Mouse (Mus musculus) testis, adult 2 months (tissue): ENCODE data around the gene Stard3. TPM values are rescaled to one million over a fixed set of nuclear protein-coding genes. Genes with fewer than 3 reads are reported as not detected.
A peak's percentile ranks its signal among the peaks of the same experiment; 100 is the strongest.
"Not testable (repeated sequence)": the region's sequence is repeated elsewhere in the genome, so short reads cannot be mapped to it uniquely, and the experiment has no call there.

Source experiments
- H3K27ac ChIP-seq: fragments of 200-500 bp; 2 replicates; pipeline ENCODE4 v1.5.1; 2012; ENCODE audit warnings: low read depth, low read length; ENCODE audit not compliant: control insufficient read depth, insufficient read depth
- H3K27me3 ChIP-seq: fragments of 200-500 bp; 2 replicates; pipeline ENCODE4 v1.6.1; 2012; ENCODE audit warnings: mild to moderate bottlenecking, low read length, moderate library complexity; ENCODE audit not compliant: control insufficient read depth, insufficient read depth
- H3K36me3 ChIP-seq: fragments of 200-500 bp; 2 replicates; pipeline ENCODE4 v1.6.1; 2012; ENCODE audit warnings: mild to moderate bottlenecking, low read length; ENCODE audit not compliant: control insufficient read depth, insufficient read depth
- H3K4me1 ChIP-seq: fragments of 200-500 bp; 2 replicates; pipeline ENCODE4 v1.6.1; 2012; ENCODE audit warnings: low read length; ENCODE audit not compliant: control insufficient read depth, insufficient read depth
- H3K4me3 ChIP-seq: fragments of 200-500 bp; 2 replicates; pipeline ENCODE4 v1.5.1; 2012; ENCODE audit warnings: low read depth, mild to moderate bottlenecking, low read length, moderate library complexity, mixed read lengths; ENCODE audit not compliant: control insufficient read depth
- CTCF ChIP-seq: fragments of 200-500 bp; IDR thresholded peaks from 2 replicates; pipeline ENCODE4 v1.5.1; 2012; ENCODE audit warnings: low read depth, mild to moderate bottlenecking, inconsistent platforms, low read length, moderate library complexity; ENCODE audit not compliant: control insufficient read depth, insufficient read depth, insufficient replicate concordance
- POLR2A ChIP-seq: fragments of 200-500 bp; IDR thresholded peaks from 2 replicates; pipeline ENCODE4 v1.6.1; 2012; ENCODE audit warnings: low read depth, mild to moderate bottlenecking, inconsistent platforms, low read length, moderate library complexity; ENCODE audit not compliant: control insufficient read depth
- polyA plus RNA-seq: library from polyadenylated mRNA; depleted of rRNA; stranded (reverse); fragments of >200 nt; gene quantifications from 2 replicates; pipeline ENCODE4 v1.2.3, GENCODE M21; 2012

The Stard3 gene
- polyA plus RNA-seq, 1 experiment = 24.3 TPM

- no peaks in the 10 kb centered on the region; the same call in 1 of the 2 replicates for H3K36me3 ChIP-seq
- H3K27ac ChIP-seq = no peak overlapping the region
Measured at GRCm38 (mm10) chr11:98380106-98380505, 21.9 kb downstream of the Stard3 start.

GRCm38 (mm10) chr11:98381651-98382050, 23.5 kb downstream of the Stard3 start:
- Histone ChIP-seq H3K4me1 (peaks cover 2% of the 10 kb centered on the region; the same call in 1 of the 2 replicates), H3K27ac (no peak overlapping the region), H3K27me3 (no peaks in the 10 kb centered on the region), H3K4me3 (no peak overlapping the region), H3K36me3 (no peaks in the 10 kb centered on the region; the same call in 1 of the 2 replicates)
- TF ChIP-seq POLR2A = no peak
- no peak for TF ChIP-seq CTCF

More at GRCm38 (mm10) chr11:98380106-98380505, 21.9 kb downstream of the Stard3 start:
- no peak overlapping the region for H3K4me3 ChIP-seq
- no peaks in the 10 kb centered on the region; the same call in 1 of the 2 replicates for H3K4me1 ChIP-seq
- TF ChIP-seq POLR2A = no peak
- no peak for TF ChIP-seq CTCF
- no peaks in the 10 kb centered on the region for H3K27me3 ChIP-seq

GRCm38 (mm10) chr11:98382405-98382804, 24.2 kb downstream of the Stard3 start:
- H3K27ac ChIP-seq, H3K27me3 ChIP-seq, H3K4me1 ChIP-seq, H3K4me3 ChIP-seq, H3K36me3 ChIP-seq: not testable (repeated sequence)

GRCm38 (mm10) chr11:98383261-98384030, 25.3 kb downstream of the Stard3 start, which contains the start of gene Tcap:
Gene Tcap (plus strand): TSS chr11:98383811.
- no peak within 1 kb of the TSS for H3K27ac ChIP-seq
- H3K36me3 ChIP-seq = no peaks in the 10 kb centered on the region
- H3K4me1 ChIP-seq = peaks cover 7% of the 10 kb centered on the region
- H3K27me3 ChIP-seq = no peaks in the 10 kb centered on the region
- no peak for TF ChIP-seq CTCF
- TF ChIP-seq POLR2A = no peak
- H3K4me3 ChIP-seq = no peak within 1 kb of the TSS

- TF ChIP-seq CTCF (no peak), POLR2A (no peak)
- no peak overlapping the region for H3K4me3 ChIP-seq
- H3K4me1 ChIP-seq = peaks cover 12% of the 10 kb centered on the region
- H3K27ac ChIP-seq = no peak overlapping the region
- H3K27me3 ChIP-seq = no peaks in the 10 kb centered on the region
- H3K36me3 ChIP-seq = no peaks in the 10 kb centered on the region
Measured at GRCm38 (mm10) chr11:98384216-98384615, 26.0 kb downstream of the Stard3 start.

- Histone ChIP-seq H3K4me3 (no peak overlapping the region), H3K4me1 (peaks cover 15% of the 10 kb centered on the region), H3K36me3 (no peaks in the 10 kb centered on the region), H3K27ac (no peak overlapping the region), H3K27me3 (no peaks in the 10 kb centered on the region)
- no peak for TF ChIP-seq POLR2A
- TF ChIP-seq CTCF = no peak
Measured at GRCm38 (mm10) chr11:98384721-98385637, 26.8 kb downstream of the Stard3 start.

- no peak for TF ChIP-seq CTCF
- TF ChIP-seq POLR2A = no peak
- Histone ChIP-seq H3K4me3 (peak within 1 kb of the TSS; percentile 26), H3K4me1 (peaks cover 15% of the 10 kb centered on the region), H3K27ac (no peak within 1 kb of the TSS), H3K27me3 (no peaks in the 10 kb centered on the region), H3K36me3 (no peaks in the 10 kb centered on the region)
Measured at GRCm38 (mm10) chr11:98385638-98386585, 27.7 kb downstream of the Stard3 start, which contains the start of gene Pnmt. Gene Pnmt (plus strand): TSS chr11:98386450.
